Mouse (Mus musculus): Measurements from ENCODE around the gene Pm20d1.
"Not testable (repeated sequence)": the region's sequence is repeated elsewhere in the genome, so short reads cannot be mapped to it uniquely, and the experiment has no call there.

Pm20d1 gene

DNA sequence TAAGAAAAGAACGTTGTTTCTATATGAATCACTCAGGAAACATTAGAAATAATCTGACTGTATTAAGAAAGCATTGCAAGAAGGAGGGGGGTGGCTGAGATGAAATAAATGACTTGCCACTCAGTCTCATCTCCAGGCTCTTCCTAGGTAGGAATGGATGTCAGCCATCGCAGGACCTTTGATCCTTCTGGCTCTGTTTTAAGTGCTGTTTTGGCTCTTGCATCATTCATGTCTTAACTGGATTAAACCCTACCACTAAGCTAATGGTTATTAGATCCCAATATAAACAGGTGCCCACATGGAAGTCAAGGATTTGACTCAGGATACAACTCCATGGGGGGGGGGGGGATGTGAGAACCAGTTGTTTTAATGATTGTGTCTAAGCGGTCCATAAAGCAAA is 2.0 kb upstream of the Pm20d1 start:
- no peak for DNase-seq (ENCODE audit: low read depth)

GRCm38 (mm10) chr1:131800001-131800400 is 2.8 kb downstream of the Pm20d1 start:
- DNase-seq (ENCODE audit: low read depth), result no peak

- DNase-seq (ENCODE audit: low read depth), result no peak
These were observed 3.9 kb downstream of the Pm20d1 start for GRCm38 (mm10) chr1:131801071-131801470.

- no peak for DNase-seq (ENCODE audit: low read depth)
These were observed 5.5 kb downstream of the Pm20d1 start for GRCm38 (mm10) chr1:131802652-131803051.

DNA sequence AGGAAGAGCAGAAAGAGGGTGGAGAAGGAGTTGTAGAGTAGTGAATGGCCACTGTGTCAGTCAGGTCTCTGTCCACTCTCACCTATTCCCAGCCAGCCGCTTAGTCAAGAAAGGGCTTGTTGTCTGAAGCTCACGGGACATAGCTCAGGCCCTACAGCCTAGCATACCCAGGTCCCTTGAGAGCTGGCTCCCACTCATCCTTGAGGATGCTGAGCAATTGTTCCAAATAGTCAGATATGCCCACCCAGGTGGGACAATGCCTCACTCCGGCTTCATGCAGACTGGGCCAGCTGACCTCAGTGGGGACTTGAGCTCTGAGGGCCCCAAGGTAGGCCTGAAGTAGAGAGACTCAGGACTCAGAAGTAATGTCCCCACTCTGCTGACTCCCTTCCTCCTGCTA is 7.0 kb downstream of the Pm20d1 start:
- no peak for DNase-seq (ENCODE audit: low read depth)

DNA sequence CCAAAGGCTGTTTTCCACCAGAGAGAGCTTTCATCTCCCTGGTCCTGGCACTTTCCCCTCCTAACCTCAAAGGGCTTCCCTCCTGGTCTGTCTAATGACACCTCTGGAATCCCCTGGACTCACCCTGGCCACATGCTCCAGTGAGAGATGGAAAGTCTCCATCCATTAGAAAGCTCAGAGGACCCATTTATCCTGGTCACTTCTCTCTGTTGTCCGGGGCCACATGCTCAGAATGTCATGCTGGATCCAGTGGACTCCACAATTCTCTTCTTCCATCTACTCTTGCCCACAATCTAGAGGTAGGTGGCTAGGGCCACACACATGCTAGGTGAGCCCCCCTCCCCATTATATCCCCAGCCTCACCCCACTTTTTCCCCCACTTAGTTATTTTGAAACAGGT is 11.8 kb downstream of the Pm20d1 start:
- DNase-seq (ENCODE audit: low read depth), result no peak

DNA sequence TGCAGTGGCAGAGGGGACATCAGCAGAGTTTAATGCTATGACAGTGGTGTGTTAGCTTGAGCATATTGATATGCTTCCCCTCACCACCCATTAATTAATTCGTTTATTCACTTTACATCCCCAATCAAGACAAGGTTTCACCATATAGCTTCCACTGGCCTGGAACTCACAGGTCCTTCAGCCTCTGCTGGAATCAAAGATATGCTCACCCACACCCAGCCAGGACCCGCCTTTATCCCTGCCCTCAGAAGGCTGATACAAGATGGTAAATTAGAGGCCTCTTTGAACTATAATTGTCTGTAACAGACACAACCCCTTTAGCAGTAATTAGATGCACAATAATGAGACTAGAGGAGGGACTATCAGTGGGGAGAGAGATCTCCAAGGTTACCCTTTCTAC is 12.5 kb downstream of the Pm20d1 start:
- DNase-seq (ENCODE audit: low read depth), result no peak

DNA sequence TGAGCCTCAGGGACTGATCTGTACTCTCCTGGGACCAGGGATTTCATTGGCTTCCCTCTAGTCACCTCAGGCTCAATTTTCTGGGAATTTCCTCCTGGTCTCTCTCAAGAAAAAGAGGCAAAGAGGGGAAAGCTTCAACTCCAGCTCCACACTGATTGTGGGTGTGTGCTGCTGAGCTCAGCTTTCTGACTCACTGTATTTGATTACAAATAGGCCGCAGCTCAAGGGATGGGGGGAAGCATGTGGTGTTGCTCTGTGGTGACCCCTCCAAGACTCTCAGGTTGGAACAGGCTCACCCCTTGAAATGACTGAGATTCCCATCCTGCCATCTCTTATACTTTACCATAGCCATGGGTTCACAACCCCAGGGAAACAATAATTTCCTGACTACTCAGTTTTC is 14.2 kb downstream of the Pm20d1 start:
- DNase-seq (ENCODE audit: low read depth), result no peak

GRCm38 (mm10) chr1:131812006-131812405 is 14.8 kb downstream of the Pm20d1 start:
- DNase-seq (ENCODE audit: low read depth), result no peak

GRCm38 (mm10) chr1:131812631-131813295 is 15.6 kb downstream of the Pm20d1 start:
- no peak for DNase-seq (ENCODE audit: low read depth)

DNA sequence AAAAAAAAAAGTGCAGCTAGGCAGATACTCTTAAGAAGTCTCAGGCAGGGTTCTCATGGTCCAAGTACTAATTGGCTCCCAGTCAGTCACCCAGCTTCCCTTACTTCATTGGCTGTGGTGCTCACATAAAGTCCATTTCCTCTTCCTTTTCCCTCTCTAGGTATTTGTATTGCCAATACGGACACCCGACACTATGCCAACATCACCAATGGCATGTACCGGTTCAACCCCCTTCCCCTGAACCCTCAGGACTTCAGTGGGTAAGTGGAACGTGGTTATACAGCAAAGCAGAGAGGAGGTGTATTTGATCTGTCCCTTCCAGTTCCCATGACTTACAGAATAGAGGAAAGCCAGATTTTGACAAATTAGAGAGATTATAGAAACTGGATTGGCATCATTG is 16.6 kb downstream of the Pm20d1 start:
- no peak for DNase-seq (ENCODE audit: low read depth)

DNA sequence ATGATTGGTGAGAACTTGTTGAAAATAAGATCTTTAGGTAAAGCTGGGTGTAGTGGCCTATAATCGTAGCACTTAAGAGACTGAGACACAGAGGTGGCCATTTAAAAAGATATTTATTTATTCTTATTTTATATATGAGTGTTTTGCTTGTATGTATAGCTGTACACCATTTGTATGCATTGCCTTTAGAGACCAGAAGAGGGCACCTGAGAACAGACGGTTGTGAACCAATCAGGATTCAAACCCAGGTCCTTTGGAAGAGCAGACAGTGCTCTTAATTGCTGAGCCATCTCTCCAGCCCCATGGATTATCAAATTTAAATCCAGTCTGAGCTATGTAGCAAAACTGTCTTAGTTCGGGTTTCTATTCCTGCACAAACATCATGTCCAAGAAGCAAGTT is 17.0 kb downstream of the Pm20d1 start:
- no peak for DNase-seq (ENCODE audit: low read depth)

- DNase-seq (ENCODE audit: low read depth), result no peak
These were observed 19.7 kb downstream of the Pm20d1 start for GRCm38 (mm10) chr1:131816886-131817285.

DNA sequence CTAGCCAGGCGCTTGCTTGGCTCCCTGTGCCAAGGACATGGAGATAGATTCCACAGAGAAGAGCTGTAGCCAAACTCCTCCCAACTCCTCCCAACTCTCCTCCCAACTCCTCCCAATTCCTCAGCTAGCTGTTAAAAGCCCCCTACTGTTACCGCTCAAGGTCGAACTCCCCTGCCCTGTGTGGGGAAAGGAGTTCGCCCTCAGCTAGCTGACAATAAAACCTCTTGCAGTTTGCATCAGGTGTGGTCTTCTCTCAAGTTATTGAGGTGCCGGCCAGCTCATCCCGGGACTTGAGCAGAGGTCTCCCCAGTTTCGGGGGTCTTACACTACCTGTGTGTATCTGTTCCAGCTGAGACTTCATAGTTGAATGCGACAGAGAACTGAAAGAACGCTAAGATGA is 23.2 kb downstream of the Pm20d1 start:
- not testable (repeated sequence) for DNase-seq (ENCODE audit: low read depth)

- DNase-seq (ENCODE audit: low read depth), result no peak
These were observed 23.7 kb downstream of the Pm20d1 start for GRCm38 (mm10) chr1:131820887-131821328.

DNA sequence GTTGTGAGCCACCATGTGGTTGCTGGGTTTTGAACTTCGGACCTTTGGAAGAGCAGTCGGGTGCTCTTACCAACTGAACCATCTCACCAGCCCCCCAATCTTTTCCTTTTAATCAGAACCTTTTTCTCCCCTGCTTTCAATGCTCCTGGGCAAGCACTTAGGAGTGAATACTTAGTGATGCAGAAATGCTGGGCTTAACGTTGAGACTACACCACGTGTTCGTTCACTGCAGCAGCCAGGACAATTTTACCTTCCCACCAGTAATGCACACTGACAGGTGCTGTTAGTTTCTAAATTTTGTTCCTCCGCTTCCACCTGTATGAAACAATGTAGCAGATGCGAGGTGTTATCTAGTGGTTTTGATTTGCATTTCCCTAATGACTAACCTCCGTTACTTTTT is 25.1 kb downstream of the Pm20d1 start:
- DNase-seq (ENCODE audit: low read depth), result no peak

DNA sequence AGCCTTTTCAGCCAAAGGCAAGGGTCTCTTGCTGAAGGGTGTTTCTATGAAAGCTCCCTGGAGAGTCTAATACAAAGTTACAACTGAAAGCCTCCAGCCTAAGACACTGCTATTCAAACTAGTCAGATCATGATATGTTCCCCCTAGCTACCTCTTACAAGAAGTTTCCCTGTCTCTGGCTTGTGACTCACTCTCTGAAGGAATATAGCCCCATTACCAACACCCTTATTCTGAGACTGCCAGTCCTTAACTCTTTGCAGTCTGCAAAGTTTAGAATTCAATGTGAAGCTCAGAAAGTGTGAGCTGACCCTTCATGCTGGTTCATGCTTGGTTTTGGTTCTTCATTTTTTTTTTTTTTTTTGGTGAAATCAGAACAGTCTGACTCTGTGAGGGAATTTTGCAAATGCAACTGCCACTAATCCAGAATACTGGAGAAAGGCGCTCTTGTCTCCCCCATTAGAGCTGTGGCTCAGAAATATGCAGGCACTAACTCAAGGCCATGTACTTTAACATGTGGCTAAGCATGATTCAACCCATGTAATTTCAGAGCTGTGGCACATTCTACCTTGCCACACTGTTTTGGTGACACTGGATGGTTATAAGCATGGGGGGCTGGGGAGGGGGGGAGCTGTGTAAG is 25.8 kb downstream of the Pm20d1 start:
- no peak for DNase-seq (ENCODE audit: low read depth)

DNA sequence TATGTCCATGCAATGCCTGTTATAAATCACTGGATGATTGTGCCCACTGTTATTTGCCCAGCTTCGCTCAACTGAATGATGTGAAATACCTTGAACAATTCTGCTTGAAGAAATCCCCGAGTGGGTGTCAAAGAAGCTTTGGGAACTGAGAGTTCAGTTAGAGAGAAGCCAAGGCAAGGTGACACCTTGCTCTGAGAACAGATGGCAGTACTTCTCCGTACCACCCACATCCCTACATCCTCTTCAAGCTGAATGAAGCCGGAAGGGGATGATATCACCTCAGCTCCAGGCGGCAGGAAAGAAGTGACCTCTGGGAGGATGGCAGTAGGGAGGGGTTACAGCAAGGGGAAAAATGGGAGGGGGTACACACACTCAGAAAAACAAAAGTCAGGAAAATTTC is 26.4 kb downstream of the Pm20d1 start:
- no peak for DNase-seq (ENCODE audit: low read depth)

- no peak for DNase-seq (ENCODE audit: low read depth)
These were observed 27.5 kb downstream of the Pm20d1 start for GRCm38 (mm10) chr1:131824528-131825181.

DNA sequence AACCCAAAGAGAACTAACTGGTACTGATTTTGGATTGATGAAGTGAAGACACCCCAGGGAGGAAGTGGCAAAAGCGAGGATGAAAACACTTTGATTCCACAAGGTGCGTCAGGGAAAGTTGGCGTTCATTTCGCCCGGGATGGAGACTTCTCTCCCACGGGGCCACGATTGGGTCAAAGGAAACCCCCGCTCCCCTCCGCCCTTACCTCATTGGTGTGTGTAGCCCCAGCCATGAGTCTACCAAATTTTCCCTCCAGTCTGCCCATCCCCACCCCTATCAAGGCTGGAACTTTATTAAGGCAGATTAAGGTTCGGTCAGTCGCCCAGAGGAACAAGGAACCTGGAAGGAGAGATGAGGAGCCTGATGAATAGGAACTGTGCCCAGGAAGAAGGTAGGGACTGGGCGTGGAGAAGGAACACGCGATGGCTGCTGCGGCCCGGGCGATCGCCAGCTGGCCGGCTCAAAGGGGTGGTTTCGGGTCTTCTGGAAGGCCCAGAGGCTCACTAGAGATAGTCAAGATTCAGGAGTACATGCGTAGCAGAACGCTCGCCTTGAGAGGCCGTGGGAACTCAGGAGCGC is 30.1 kb downstream of the Pm20d1 start, which contains the start of gene Slc41a1:
Gene Slc41a1, plus strand, starts transcription at position 287 of the 580 bp plus-strand sequence.
- peak; percentile 6 for DNase-seq (ENCODE audit: low read depth)

- peak; percentile 92 for DNase-seq (ENCODE audit: low read depth)
These were observed 30.6 kb downstream of the Pm20d1 start for GRCm38 (mm10) chr1:131827787-131828258.

DNA sequence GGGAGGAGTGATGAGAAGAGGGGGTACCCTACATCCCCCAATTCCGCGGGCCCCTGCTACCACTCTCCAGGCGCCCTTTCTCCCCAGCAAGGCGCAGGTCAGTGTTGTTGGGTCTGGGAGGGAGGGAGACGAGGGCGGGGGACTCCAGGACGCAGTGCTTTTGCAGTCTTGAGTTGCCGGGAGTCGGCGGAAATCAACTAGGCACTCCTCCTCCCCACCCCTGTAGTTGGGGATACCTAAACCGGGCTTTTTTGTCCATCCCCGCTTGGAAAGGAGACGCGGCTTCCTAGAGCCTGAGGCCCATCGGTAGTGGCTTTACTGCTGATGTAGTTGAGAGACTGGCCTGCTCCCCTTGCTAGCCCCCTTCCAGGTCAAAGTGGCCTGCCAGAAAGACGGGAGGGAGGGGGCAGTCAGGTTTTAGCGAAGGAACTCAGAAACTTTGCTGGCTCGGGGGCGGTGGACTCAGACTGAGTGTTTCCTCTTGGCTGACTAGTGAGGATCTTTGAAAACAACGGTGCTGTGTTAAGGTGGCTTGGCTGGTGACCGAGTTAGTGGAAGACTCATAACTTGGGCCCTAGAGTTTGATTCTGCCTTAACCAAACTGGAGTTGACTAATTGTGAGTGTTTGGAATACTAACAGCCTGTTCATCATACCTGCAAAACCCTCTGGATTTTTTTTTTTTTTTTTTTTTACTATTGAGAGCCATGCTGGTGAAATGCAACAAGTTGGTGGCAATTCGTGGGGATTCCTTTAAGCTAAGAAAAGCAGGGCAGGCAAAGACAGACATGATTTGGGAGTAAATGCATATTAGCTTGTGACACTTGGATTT is 31.3 kb downstream of the Pm20d1 start:
- DNase-seq (ENCODE audit: low read depth), result peak; percentile 28

Data from c-Kit-positive CD71-positive TER-119-negative erythroid progenitor cells, embryonic 14.5 days (primary cell).